Mouse (Mus musculus): Measurements from ENCODE around the gene Sdc1.
A peak's percentile ranks its signal among the peaks of the same experiment; 100 is the strongest.

The Sdc1 gene

GRCm38 (mm10) chr12:8770946-8771843, at the start of gene Sdc1:
Gene Sdc1, plus strand, starts transcription at chr12:8771323.
- peak; percentile 48 for DNase-seq

GRCm38 (mm10) chr12:8726890-8727289, 44.2 kb upstream of the Sdc1 start:
- DNase-seq = no peak

DNA sequence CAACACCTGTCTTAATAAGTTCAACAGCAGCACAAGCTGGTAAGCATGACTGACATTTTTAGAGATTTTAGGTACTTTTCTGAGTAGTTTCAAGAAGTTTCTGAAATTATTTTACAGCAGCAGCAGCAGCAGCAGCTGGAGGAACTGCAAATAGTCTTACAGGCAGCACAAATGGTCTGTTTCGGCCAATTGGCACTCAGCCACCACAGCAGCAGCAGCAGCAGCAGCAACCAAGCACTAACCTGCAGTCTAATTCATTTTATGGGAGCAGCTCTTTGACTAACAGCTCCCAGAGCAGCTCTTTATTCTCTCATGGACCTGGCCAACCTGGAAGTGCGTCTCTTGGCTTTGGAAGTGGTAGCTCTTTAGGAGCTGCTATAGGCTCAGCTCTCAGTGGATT, 42.4 kb upstream of the Sdc1 start:
- DNase-seq = no peak

DNA sequence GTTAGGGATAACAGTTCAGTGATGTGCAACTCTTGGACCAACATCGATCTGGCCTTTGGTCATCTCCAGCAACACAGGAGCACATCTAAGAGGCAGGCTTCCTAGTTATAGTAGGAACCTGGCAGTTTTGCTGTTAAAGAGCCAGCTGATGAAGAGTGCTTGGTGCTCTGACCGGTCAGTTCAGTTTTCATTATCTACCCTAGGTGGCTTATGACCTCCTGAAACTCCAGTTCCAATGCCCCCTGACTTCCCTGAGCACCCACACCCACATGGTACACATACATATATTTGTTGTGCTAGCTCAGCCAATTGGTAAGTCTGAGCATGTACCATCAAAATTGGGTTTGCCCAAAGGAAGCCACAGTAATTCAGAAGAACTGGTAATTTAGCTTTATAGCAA, 17.5 kb upstream of the Sdc1 start:
- DNase-seq = no peak

- no peak for DNase-seq
These were observed 17.0 kb upstream of the Sdc1 start for GRCm38 (mm10) chr12:8754116-8754515.

GRCm38 (mm10) chr12:8758029-8758428, 13.1 kb upstream of the Sdc1 start:
- DNase-seq = no peak

GRCm38 (mm10) chr12:8759115-8759514, 12.0 kb upstream of the Sdc1 start:
- no peak for DNase-seq

DNA sequence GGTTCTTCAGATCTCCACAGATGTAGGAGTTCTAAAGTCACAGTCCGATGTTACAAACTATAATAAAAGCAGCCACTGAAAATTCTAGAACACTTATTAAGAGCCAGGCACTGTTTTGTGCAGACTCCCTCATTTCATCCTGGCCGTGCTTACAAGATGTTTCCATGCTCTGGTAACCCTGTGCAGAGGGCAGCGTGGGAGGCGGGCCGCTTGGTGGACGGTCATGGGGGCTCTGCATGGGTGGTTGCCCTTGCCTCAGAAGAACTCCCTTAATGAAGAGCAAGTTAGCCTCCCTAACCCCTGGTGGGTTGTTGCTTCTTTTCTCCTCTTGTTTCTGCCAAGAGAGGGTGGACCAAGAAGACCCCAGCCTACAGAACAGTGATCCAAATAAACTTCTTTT, 11.3 kb upstream of the Sdc1 start:
- no peak for DNase-seq

DNA sequence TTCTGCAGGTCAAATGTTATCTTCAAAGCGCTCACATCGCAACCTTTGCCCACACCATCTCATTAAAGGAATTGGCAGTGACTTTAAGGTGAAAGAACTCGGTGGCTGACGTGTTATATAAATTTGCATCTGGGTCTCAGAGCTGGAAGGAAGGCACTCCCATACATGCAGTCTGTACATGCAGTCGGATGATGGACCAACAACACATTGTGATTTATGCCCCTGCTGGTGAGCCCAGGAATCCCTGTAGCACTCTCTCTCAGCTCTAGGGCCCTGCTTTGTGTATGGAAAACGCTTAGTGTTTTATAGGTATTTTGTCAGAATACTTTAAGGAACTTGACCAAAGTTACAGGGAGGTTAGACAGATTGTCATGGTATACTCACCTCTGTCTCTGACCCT, 10.6 kb upstream of the Sdc1 start:
- no peak for DNase-seq

GRCm38 (mm10) chr12:8761058-8761457, 10.1 kb upstream of the Sdc1 start:
- no peak for DNase-seq

GRCm38 (mm10) chr12:8762667-8763066, 8.5 kb upstream of the Sdc1 start:
- peak; percentile 23 for DNase-seq

DNA sequence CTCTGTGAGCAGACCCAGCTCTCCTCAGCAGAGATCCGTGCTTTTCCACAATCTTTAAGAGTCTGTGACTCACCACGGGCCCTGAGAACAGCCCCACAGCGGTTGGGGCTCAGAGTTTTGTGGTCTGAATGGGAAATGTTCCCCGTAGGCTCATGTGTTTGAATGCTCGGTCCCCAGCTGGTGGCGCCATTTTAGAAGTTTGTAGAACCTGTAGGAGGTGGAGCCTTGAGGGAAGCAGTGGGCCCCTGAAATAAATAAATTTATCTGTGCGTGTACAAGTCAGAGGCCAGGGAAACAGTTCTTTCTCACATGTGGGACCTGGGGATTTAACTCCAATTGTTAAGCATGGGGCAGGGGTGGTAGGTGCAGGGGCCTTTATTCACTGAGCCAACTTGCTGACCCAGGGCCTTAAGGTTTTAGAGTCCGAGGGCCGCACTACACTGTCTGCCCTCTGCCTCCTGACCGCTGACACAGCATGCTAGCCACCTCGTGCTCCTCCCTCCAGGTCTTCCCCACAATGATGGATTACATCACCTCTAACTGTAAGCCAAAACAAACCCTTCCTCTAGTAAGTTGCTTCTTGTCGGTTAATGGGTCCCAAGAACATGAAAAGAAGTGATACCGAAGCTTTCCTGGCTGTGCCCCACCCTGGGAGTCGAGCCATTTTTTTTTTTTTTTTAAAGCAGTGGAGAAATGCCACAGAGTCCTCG, 6.7 kb upstream of the Sdc1 start:
- DNase-seq = peak; percentile 1

GRCm38 (mm10) chr12:8771844-8772380, 789 bp downstream of the Sdc1 start:
- DNase-seq = no peak

- DNase-seq = peak; percentile 33
These were observed 1.5 kb downstream of the Sdc1 start for GRCm38 (mm10) chr12:8772451-8773143.

- no peak for DNase-seq
These were observed 2.2 kb downstream of the Sdc1 start for GRCm38 (mm10) chr12:8773336-8773735.

DNA sequence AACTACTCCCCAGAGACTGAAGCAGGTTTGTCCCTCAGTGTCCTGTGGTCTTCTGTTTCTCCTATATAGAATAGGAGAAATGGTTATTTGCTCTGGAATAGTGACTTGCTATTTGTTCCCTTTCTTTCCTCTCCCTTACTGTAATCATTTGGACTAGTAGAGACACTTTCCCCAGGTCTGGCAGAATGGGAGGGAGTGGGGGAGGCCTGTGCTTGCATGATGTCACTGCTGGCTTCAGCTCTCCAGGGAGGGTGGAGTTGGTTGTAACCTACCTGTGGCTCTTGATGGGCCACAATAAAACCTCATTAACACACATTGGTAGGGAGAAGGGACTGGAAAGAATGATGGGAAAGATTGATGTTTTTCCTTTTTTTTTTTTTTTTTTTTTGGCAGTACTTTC, 3.1 kb downstream of the Sdc1 start:
- no peak for DNase-seq

DNA sequence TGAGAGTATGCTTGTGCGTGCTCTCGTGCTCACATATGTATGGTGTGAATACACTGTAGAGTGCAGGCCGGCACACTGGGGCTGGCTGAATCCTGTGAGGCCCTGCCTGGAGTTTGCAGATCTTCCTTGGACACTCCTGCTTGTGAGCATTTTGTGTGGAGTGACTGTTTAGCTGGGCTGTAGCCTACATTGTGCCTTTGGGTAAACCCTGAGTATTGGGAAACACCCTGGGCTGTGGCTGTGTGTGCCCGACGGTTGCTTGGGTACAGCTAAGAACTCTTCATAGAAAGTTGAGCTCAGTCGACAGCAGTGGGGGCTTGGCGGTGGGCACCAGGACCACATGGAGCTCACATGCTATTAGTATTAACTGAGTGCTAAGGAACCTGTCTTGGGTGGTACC, 5.1 kb downstream of the Sdc1 start:
- no peak for DNase-seq

DNA sequence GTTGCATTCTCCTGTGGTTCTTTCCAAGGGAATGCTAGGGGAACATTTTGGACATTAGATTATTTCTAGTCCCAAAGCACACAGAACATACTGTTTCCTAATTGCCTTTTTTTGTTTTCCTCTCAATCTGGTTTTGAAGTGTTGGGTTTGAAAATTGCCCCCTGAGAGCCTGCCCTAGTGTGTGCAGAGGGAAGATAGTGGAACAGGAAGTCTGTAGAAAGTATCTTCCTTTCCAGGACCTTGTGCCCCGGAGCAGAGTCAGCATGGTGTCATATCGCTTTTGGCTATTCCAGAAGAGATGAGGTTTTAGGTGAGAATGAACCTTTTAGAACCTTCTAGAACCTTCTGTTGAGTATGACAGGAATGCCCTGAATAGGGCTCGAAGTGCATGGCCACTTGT, 5.6 kb downstream of the Sdc1 start:
- DNase-seq = no peak

- DNase-seq = no peak
These were observed 7.0 kb downstream of the Sdc1 start for GRCm38 (mm10) chr12:8778106-8778505.

- DNase-seq = no peak
These were observed 8.7 kb downstream of the Sdc1 start for GRCm38 (mm10) chr12:8779851-8780250.

DNA sequence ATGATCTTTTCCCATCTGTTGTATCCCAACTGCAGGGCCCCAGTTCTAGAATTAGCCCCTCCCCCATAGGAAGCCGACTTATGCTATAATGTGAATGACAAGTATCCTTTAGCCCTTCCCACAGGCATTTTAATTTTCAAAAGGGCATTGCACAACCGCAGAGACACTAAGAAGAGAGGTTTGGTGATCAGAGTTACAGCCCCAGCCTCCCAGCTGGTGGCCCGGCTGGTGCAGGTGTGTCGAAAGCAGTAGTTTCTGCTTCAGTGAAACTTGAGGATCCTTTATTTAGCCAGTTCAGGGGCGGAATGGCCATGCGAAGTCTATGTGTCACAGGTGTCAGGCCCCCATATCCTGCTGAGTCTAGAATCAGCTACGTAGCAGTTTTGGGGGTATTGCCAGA, 10.0 kb downstream of the Sdc1 start:
- DNase-seq = peak; percentile 22

DNA sequence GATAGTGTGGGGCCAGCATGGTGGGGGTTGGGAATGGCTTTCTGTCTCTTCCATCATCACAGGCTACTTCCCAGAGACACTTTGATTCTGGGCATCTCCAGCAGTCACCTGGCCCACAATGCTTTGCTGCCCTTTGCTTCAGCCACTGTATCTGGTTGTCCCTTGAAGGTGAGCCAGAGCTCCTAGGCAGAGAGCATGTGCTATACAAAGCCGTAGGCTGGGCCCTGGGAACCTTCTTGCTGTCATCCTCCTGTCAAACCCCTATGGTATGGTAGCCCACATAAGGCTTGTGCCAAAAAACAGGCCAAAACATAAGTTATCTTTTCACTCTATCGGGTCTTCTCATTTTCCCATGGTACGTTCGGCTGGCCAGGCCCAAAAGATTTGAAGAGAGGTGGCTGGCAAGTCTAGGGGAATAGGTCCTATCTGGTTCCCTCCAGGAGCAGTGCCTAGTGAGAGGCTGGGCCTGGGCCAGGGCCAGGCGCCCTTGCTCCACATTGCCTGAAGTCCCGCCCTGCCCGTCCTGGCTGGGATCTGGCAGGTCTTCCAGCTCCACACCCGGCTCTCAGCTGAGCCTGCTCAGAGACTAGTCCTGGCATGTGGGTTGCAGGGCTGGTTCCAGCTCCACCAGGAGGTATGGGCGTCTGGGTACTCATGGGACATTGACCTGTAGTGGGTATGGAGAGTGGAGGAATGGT, 10.7 kb downstream of the Sdc1 start:
- DNase-seq = no peak

GRCm38 (mm10) chr12:8782565-8782964, 11.4 kb downstream of the Sdc1 start:
- DNase-seq = no peak

Data from thymus, postnatal 25 days (tissue).